Mouse (Mus musculus): ENCODE measurements around the gene Sdk2. TPM values are rescaled to one million over a fixed set of nuclear protein-coding genes. Genes with fewer than 3 reads are reported as not detected.

Gene Sdk2
- total RNA-seq, 2 experiments from 2014 or later: 32.2 to 34.5 TPM

DNA sequence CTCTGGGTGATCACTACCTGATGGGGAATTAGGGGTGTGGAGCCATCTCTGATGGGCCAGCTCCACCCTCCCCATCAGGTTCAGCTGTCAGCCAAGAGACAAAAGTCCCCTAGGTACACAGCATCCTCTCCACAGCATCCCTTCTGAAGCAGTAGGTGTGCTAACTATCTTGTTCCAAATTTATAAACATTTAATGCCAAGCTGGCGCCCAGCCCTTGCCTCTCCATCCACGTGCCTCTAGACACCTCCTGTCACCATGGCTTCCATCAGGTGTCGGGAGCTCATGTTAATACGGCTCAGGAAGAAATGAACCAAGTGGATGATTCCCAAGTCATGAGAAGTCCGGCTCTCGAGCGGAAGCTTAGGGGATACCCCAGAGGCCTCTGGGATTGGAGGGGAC is 62.2 kb downstream of the Sdk2 start:
- DNase-seq (ENCODE audit: extremely low spot score in 1 of 2, low spot score in 2 of 2): no peak
- intact Hi-C loops (cut with DNase I): no loop called here

DNA sequence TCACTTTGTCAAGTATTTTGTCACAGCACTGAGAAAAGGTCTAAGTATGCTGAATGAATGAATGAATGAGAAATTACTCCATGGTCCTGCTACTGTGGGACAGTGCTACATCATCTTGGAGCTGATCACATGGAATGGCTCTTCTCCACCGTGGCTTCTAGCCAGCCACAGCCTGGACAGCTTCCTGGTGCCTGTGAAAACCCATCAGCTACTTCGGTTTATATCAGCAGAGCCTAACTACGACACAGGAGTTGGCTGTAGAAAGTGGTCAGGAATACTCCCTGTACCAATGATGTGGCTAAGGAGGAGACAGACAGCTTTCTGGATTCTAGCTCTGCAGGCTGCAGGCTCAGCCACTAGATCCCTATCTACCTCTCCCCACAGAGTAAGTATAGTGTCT is 63.7 kb downstream of the Sdk2 start:
- DNase-seq (ENCODE audit: extremely low spot score in 1 of 2, low spot score in 2 of 2): no peak
- intact Hi-C loops (cut with DNase I): no loop called here

DNA sequence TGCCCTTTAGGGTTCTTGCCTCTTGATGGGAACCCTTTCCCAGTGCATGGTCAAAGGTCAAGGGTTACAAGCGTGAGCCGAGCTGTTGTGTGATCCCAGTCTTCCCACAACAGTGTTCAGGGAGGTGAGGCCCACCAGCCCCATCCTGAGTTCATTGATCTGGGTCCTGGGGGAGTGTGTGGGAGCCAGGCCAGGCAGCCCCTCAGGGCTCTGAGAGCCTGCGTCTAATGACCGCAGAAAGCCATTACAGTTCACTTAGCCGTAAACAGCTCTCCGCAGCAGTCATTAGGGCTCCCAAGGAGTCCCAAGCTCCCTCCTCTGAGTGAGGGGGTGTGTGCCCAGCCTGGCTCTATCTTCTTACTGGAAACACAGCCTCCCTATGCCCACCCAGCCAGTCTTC is 66.8 kb downstream of the Sdk2 start:
- intact Hi-C loops (cut with DNase I): no loop called here
- no peak for DNase-seq (ENCODE audit: extremely low spot score in 1 of 2, low spot score in 2 of 2)

DNA sequence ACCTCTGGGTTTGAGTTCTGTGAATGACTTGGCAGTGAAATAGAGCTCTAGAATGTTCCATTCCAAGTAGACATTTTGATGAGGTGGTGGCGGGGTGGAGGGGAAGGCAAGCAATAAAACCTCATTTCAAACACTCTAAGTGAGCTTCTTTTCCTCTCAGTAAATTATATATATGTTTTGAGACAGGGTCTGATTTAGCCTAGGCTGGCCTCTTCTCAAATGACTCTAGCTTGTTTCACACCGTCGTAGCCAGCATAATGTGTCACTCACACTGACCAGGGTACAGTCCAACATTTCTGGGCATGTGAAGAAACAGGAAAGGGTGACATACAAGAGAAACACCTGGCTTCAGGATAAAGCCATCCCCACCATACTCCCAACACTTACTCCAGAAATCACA is 68.1 kb downstream of the Sdk2 start:
- intact Hi-C loops (cut with DNase I): no loop called here
- no peak for DNase-seq (ENCODE audit: extremely low spot score in 1 of 2, low spot score in 2 of 2)

DNA sequence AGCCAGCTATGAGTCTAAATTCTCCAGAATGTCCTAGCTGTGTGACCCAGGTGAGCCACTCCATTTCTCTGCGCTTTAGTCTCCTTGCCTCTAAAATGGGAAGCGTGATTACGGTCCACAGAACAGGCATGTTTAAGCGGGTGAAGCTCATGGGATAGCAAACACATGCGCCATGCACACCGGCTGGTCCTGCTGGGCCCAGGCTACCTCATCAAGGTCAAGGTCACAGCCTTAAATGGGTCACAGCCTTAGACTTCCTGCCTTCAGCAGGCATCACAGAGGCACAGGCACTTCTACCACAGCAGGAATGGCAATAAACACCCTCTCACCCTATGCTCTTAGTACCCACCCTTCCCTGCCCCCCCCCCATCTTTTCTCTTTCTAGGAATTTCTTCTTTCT is 72.9 kb downstream of the Sdk2 start:
- intact Hi-C loops (cut with DNase I): no loop called here
- DNase-seq (ENCODE audit: extremely low spot score in 1 of 2, low spot score in 2 of 2): no peak

DNA sequence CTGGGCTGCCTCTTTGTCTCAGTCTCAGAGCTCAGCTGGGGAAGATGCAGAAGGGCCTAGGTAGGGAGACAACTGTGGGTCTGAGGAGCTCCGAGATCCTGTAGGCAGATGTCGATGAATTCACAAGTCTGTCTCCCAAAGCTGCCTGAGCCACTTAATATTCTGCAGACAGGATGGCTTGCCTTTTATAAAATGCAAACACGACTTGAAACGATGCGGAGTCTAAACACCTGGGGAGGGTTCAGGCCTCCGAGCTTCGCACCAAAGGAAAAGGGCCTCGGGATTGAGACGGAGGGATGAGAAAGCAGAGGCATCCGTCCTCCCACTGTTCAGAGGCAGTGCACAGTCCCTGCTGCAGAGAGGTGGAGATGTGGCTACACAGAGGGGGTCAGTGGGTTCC is 74.0 kb downstream of the Sdk2 start:
- intact Hi-C loops (cut with DNase I): no loop called here
- no peak for DNase-seq (ENCODE audit: extremely low spot score in 1 of 2, low spot score in 2 of 2)

DNA sequence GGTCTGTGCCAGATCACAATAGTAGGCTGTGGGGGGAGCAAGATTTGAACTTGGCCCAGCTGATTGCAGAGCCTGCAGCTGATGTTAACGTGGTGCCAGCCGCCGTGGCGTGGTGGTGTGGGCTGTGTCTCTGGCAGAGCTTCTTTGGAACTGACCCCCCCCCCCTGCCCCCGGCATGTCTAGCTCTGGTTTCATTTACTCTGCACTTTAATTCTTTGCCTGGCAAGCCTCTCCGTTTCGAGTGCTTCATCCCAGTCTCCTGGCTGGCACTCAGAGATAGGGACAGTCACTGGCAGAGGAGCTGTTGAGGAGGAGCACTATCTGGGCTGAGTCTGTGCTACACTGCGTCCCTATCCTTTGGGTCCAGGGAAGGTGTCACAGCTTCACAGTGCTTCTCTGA is 75.0 kb downstream of the Sdk2 start:
- intact Hi-C loops (cut with DNase I): no loop called here
- no peak for DNase-seq (ENCODE audit: extremely low spot score in 1 of 2, low spot score in 2 of 2)

DNA sequence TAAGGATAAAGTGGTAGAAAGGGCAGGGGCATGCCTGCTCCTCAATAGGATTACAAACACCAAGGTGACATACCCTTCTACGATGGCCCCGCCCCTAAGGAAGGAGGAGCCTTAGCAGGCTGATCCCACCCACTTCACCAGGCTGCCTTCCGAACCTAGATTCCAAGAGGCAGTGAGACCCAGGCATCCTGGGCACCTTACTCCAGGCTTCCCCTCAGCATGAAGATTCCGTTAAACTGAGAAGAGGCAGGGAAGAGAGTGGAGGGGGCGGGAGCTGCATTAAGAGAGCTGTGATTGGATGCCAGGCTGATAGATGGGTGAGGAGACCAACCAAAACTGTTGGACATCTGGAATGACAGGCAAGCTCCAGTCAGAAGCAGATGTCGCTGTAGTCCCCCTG is 76.4 kb downstream of the Sdk2 start:
- intact Hi-C loops (cut with DNase I): no loop called here
- DNase-seq (ENCODE audit: extremely low spot score in 1 of 2, low spot score in 2 of 2): peak; percentile 67 to 83

DNA sequence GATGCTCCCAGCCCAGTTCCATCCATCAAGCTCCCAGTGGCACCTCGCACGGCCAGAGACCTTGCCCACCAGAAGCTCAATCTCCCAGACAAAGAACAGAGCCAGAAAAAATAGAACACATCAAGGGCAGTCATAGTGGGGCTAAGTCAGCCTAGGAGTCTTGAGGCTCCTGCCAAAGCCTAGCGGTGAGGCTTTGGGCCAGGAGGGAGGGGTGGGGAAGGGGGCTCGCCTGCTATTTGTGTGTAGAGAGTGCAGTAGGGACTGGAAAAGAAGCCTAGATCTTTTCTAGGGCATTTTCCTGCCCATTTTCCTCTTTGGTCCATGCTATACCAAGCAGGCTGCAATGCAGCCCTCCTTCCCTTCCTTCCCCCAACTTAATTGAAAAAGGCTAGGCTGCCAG is 76.8 kb downstream of the Sdk2 start:
- intact Hi-C loops (cut with DNase I): no loop called here

DNA sequence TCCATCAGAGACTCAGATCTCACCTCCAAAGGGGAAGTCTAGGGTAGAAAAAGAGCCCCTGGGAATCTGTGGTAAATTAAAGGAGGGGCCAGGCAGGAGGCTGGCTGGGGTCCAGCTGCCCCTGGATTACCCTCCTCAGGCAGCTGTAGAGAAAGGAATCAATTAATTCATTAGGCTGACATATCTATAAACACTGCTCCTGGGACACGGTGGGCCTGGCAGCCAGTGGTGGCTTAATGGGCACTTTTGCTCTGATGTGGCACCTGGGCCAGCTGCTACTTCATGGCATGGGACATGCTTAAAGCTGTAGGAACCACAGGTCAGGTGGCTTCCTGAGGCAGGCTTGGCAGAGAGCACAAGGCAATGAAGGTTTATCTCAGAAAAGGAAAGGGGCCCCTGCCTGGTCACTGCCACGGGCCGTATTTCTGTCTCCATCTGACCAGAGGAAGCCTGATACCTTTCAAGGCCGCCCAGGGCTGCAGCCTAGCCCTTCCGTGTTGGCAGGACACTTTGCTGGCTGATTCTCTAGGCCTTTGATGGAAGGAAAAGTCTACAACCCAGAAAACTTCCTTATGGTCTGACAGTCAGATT is 80.9 kb downstream of the Sdk2 start:
- DNase-seq (ENCODE audit: extremely low spot score in 1 of 2, low spot score in 2 of 2): no peak
- intact Hi-C loops (cut with DNase I): no loop called here

More for the DNA sequence above, 76.8 kb downstream of the Sdk2 start:
- no peak for DNase-seq (ENCODE audit: extremely low spot score in 1 of 2, low spot score in 2 of 2)

DNA sequence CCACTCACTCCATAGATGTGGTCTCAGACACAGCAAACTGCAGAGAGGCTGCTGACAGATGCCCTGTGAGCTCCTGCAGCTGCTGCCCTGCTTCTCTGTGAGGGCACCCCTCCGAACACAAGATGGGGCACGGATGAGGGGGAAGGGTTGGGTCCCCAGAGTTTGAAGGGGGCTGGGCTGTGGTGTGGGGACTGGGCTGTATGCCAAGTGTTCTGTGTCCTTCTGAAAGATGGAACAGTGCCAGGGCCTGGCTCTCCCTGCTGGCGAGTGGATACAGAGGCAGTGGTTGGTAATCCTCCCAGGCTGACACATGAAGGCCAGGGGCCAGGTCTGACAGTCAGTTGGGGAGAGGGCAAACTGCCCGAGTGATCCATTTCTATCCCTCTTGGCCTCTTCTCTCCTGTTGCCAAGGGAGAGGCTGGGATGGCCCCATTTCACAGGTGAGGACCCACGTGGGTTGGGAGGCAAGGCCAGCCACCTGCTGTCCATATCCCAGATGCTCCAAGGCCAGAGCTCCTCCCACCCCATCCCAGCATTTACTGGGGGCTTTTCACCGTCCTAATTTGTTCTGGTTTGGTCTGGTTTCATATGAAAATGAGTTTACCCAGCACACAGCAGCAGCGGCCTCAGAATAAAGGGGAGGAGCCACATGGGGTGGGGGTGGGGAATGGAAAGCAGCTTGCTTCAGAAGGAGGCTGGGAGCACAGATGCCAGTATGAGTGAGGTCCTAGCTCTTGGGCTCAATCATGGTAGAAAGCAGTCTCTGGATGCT is 84.9 kb downstream of the Sdk2 start:
- intact Hi-C loops (cut with DNase I): no loop called here
- peak; percentile 39 to 69 for DNase-seq (ENCODE audit: extremely low spot score in 1 of 2, low spot score in 2 of 2)

DNA sequence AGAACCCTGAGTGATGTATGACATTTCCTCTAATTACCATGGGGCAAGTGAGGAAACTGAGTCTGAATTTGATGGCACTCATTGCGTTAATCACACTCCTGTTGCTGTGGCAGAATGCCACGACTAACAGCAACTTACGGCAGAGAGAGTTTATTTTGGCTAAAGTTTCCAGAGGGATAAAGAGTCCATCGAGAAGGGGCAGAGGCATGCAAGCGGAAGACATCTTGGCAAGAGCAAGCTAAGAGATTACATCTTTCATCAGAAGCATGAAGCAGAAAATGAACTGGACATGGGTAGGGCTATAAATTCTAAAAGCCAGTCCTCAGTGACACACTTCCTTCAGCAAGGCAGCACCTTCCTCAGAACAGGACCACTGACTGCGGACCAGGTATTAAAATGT is 85.8 kb downstream of the Sdk2 start:
- no peak for DNase-seq (ENCODE audit: extremely low spot score in 1 of 2, low spot score in 2 of 2)
- intact Hi-C loops (cut with DNase I): no loop called here

DNA sequence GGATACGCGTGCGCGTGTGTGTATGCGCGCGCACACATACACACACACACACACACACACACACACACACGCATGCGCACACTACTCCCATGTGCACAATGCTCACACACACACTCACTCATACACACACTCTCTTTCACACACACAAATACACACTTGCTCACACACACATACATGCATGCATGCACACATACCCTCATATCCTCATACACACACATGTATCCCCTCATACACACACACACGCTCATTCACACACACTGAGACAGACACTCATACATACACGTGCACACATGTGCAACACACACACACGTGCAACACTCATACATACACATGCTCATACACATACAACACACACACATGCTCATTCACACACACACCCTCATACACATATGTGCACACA is 88.5 kb downstream of the Sdk2 start:
- DNase-seq (ENCODE audit: extremely low spot score in 1 of 2, low spot score in 2 of 2): no peak
- intact Hi-C loops (cut with DNase I): no loop called here

DNA sequence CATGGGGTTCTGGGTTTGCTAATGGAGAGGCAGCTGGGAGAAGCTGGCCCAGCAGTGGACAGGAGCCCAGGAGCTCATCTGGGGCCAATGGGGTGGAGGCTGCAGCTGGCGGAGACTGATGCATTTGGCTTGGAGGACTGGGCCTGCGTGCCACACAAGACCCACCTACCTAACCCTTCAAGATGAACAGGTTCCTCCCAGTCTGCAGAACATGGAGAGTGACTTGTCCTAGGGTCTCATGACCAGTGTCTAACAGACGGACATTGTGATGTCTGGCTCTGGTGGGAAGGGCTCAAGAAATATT is 91.2 kb downstream of the Sdk2 start:
- DNase-seq (ENCODE audit: extremely low spot score in 1 of 2, low spot score in 2 of 2): no peak
- intact Hi-C loops (cut with DNase I): no loop called here

DNA sequence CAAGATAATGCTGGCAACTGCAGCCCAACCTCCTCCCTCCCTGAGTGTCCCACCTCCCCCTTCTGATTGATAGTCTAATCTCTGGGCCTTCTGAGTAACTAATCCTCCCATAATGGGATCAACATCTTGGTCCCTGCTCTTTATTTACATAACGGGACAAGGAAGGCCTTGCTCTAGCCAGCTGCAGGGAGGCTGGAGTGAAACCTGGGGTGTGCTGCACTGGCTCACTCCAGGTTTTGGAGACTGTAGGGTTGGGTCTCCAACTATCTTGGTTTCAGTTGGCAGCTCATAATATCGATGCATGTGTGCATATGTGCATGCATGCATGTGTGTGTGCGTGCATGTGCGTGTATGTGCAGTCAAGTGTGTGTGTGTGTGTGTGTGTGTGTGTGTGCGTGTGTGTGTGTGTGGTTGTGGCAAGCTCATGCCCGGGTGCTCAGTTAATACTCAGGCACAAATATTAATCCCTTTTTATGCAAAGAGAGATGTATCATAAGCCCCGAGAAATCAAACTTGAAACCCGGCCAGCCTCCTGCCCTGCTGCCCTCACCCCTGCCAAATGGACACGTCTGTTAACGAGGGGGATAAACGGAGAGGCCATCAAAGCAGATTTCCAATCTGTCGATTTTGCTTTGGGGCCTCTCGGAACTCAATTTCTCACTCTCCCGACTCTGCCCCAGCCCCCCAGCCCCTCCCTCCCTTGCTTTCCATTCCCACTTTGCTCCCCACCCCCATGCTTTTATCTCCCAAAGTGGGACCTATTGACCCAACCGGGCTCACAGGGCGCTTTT is 91.8 kb downstream of the Sdk2 start:
- intact Hi-C loops (cut with DNase I): no loop called here
- DNase-seq (ENCODE audit: extremely low spot score in 1 of 2, low spot score in 2 of 2): no peak

DNA sequence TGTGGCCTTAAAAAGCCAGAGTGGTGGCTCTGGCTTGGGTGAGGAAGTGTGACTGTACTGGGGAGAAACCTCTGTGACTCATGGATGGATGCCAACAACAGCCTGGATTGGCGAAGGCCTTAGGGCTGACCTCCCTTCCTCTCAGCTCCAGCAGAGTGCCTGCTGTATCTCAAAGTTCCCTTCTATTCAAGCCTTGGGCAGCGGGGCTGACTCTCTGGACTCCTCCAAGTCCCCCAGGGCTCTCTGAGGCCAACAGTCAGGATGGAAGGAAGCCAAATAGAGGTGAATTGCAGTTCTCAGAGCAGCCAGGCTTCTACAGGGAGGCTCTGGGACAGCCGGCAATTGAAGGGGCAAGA is 94.4 kb downstream of the Sdk2 start:
- no peak for DNase-seq (ENCODE audit: extremely low spot score in 1 of 2, low spot score in 2 of 2)
- intact Hi-C loops (cut with DNase I): no loop called here

DNA sequence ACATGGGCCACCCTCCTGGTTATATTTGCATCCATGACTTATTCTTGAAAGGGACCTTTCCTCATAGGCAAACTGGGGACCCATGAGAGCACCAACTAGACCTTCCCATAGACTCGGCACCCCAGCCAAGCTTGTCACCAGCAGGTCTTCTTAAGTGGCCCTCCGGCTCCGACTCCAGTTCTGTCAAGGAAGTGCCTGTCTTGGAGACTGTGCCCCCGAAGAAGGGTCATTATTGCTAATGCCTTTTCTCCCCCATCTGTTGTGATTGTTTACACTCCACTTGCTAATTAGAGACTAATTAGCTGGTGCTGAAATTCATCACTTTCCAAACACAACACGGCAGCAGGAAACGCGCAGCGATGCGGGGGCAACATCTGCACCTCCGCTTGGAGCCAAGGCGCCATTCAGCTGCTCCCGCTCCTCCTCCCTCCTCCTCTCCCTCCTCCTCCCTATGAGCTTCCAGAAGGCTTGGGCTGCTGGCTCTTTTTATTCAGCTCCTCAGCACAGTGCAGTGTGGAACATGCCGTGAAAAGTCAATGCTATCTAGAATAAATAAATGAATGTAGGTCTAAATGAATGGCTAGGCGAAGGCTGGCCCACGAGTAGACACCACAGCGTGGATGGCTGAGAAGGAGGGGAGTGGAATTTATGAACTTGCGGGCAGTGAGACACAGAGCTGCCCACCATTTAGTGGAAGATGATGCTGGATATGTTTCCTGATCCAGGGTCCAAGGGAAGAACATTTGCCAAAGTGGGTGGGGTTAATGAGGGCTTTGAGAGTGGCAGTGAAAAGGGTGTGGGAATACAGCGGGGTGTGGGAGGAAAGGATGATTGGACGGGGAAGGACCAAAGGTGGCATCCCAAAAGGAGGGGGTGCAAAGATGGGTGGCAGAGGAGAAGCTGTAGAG is 95.0 kb downstream of the Sdk2 start:
- DNase-seq (ENCODE audit: extremely low spot score in 1 of 2, low spot score in 2 of 2): peak; percentile 58 to 67
- intact Hi-C loops (cut with DNase I): no loop called here

DNA sequence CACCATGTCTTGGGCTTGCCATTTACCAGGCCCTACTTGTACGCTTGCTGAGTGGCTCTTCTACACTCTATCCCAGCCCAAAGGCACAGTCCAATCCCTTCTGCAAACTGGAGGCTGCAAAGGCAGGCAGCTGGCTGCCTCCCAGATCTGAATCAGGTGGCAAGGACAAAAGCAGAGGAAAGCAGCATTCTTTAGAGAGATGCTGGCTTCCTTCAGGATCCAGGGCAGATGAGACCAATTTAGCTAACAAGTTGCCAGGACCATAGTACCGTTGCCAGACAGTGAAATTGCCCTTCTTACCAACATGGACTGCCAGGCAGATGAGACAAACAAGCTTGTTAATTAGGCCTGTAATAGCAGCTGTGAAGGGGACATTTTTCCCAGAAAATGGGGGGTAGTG is 96.8 kb downstream of the Sdk2 start:
- intact Hi-C loops (cut with DNase I): no loop called here

DNA sequence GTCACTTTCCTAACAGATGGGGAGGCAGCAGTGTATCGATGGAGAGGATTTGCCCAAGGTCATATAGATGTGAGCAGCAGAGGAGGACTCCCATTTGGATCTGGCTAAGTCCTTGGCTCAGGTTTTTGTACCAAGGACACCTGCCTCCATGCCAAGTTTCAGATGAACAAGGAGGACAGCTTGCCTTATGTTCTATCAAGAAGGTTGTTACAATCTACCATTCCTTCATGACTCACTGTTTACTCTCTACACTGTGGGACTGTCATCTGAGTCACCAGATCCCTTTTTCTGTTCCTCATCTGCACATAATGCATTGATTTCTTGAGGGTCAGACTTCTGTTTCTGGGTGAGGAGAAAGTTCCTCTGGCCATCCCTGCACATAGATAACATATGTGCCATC is 101.6 kb downstream of the Sdk2 start:
- DNase-seq (ENCODE audit: extremely low spot score in 1 of 2, low spot score in 2 of 2): no peak
- intact Hi-C loops (cut with DNase I): no loop called here

More for the DNA sequence above, 96.8 kb downstream of the Sdk2 start:
- no peak for DNase-seq (ENCODE audit: extremely low spot score in 1 of 2, low spot score in 2 of 2)

Data from left cerebral cortex, postnatal 10 days (tissue).